Mouse (Mus musculus) bone marrow macrophage, adult 2 months (primary cell): ENCODE results near the gene Chit1.

ENCODE experiments used
- CTCF ChIP-seq: IDR thresholded peaks from 2 replicates; pipeline ENCODE4 v1.5.1; 2012; ENCODE audit warnings: low read depth, mild to moderate bottlenecking, low read length, moderate library complexity
- POLR2A ChIP-seq: IDR thresholded peaks from 2 replicates; pipeline ENCODE4 v1.6.1; 2012; ENCODE audit warnings: mild to moderate bottlenecking, low read depth, low read length, borderline replicate concordance

DNA sequence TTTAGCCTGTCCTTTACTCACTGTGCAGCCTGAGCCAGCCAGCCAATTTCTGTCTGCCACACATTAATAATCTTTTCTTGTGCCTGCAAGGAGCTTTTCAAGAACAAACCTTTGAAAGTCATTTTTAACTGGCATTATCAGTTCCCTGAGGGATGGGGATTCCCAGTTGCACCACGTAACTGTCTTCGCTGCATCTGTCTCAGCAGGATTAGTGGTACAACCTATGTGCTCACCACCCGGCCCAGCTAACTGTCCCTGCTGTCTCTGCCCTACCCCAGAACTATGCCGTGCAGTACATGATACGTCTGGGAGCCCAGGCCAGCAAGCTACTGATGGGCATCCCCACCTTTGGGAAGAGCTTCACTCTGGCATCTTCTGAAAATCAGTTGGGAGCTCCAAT lies 77.2 kb downstream of the Chit1 start:
- TF ChIP-seq POLR2A (no peak), CTCF (no peak)
